Mouse (Mus musculus): Measurements from ENCODE around the gene Myo10. TPM values are rescaled to one million over a fixed set of nuclear protein-coding genes. Genes with fewer than 3 reads are reported as not detected.

The Myo10 gene
- total RNA-seq, 2 experiments from 2014 or later: 79.9 to 80.3 TPM

- DNase-seq (ENCODE audit: low spot score in 2 of 2): no peak
These were observed 13.1 kb upstream of the Myo10 start for GRCm38 (mm10) chr15:25609253-25609652.

- no peak for DNase-seq (ENCODE audit: low spot score in 2 of 2)
These were observed 11.1 kb upstream of the Myo10 start for GRCm38 (mm10) chr15:25611178-25611577.

- no peak for DNase-seq (ENCODE audit: low spot score in 2 of 2)
These were observed 1.8 kb upstream of the Myo10 start for GRCm38 (mm10) chr15:25620560-25620959.

GRCm38 (mm10) chr15:25621351-25622199 lies 750 bp upstream of the Myo10 start:
- no peak for DNase-seq (ENCODE audit: low spot score in 2 of 2)

GRCm38 (mm10) chr15:25622867-25623471 lies 644 bp downstream of the Myo10 start:
- DNase-seq (ENCODE audit: low spot score in 2 of 2): peak; percentile 60 to 67

- DNase-seq (ENCODE audit: low spot score in 2 of 2): no peak
These were observed 1.3 kb downstream of the Myo10 start for GRCm38 (mm10) chr15:25623556-25624180.

- DNase-seq (ENCODE audit: low spot score in 2 of 2): peak; percentile 52 to 55
These were observed 1.9 kb downstream of the Myo10 start for GRCm38 (mm10) chr15:25624263-25624662.

- no peak for DNase-seq (ENCODE audit: low spot score in 2 of 2)
These were observed 3.1 kb downstream of the Myo10 start for GRCm38 (mm10) chr15:25625471-25625870.

- no peak for DNase-seq (ENCODE audit: low spot score in 2 of 2)
These were observed 4.7 kb downstream of the Myo10 start for GRCm38 (mm10) chr15:25627012-25627411.

GRCm38 (mm10) chr15:25628251-25628650 lies 5.9 kb downstream of the Myo10 start:
- no peak for DNase-seq (ENCODE audit: low spot score in 2 of 2)

- no peak for DNase-seq (ENCODE audit: low spot score in 2 of 2)
These were observed 8.4 kb downstream of the Myo10 start for GRCm38 (mm10) chr15:25630716-25631115.

GRCm38 (mm10) chr15:25631332-25631731 lies 9.0 kb downstream of the Myo10 start:
- no peak for DNase-seq (ENCODE audit: low spot score in 2 of 2)

GRCm38 (mm10) chr15:25632902-25633301 lies 10.6 kb downstream of the Myo10 start:
- DNase-seq (ENCODE audit: low spot score in 2 of 2): no peak

- DNase-seq (ENCODE audit: low spot score in 2 of 2): peak; percentile 71 to 73
These were observed 11.5 kb downstream of the Myo10 start for GRCm38 (mm10) chr15:25633674-25634340.

GRCm38 (mm10) chr15:25637727-25638126 lies 15.4 kb downstream of the Myo10 start:
- peak; percentile 35 to 50 for DNase-seq (ENCODE audit: low spot score in 2 of 2)

- DNase-seq (ENCODE audit: low spot score in 2 of 2): no peak
These were observed 16.9 kb downstream of the Myo10 start for GRCm38 (mm10) chr15:25639217-25639616.

GRCm38 (mm10) chr15:25640840-25641752 lies 18.8 kb downstream of the Myo10 start:
- DNase-seq (ENCODE audit: low spot score in 2 of 2): no peak

GRCm38 (mm10) chr15:25642214-25643058 lies 20.1 kb downstream of the Myo10 start:
- DNase-seq (ENCODE audit: low spot score in 2 of 2): no peak

- no peak for DNase-seq (ENCODE audit: low spot score in 2 of 2)
These were observed 23.5 kb downstream of the Myo10 start for GRCm38 (mm10) chr15:25645862-25646261.
